Comparison of ENCODE assay signal across 8 mouse cellular contexts in the genomic region with DNA sequence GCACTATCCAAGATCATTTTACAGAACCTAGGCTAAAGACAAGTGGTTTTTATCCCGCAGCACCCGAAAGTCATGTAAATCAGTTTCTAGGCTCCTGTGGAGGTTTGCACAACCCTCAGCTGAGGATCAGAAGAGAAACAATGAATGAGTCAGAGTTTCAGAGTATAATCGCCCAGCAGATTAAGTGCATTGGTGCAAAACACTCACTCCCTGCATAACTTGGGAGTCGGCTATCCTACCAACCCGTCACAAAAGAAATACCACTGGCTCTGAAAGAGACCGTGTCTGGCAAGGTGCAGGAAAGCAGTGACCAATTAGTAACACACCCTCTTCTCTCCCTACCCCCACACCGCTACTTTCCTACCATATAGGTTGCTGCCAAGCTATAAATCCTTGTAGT. TPM values are rescaled to one million over a fixed set of nuclear protein-coding genes. Genes with fewer than 3 reads are reported as not detected.
A peak's percentile ranks its signal among the peaks of the same experiment; 100 is the strongest.
DNase-seq lines count a peak whose midpoint lies in the region; ATAC-seq and TF ChIP-seq lines count a peak whose summit lies in the region.

No protein-coding gene starts in this region.

- no peak for DNase-seq in left cerebral cortex, adult 2 months (ENCODE audit: extremely low spot score in 1 of 2, low spot score in 2 of 2)
- DNase-seq in left cerebral cortex, adult 11 months (ENCODE audit: low spot score) = no peak
- DNase-seq in adipocyte (ENCODE audit: low spot score) = peak; percentile 80
- DNase-seq in limb, embryonic 10.5 days (ENCODE audit: low spot score) = peak; percentile 37
- no peak for DNase-seq in cerebellum, adult 8-10 months
- DNase-seq in right cerebral cortex, postnatal 10 days (ENCODE audit: low spot score in 2 of 2) = no peak

- peak overlapping the region; percentile 79 for H3K4me3 ChIP-seq in left cerebral cortex, adult 2 months
- peak overlapping the region; percentile 81 for H3K4me3 ChIP-seq in forebrain, embryonic 16.5 days (replicated peaks; ENCODE audit: low read length)
- H3K4me3 ChIP-seq in limb, embryonic 10.5 days = peak overlapping the region; percentile 92
- H3K4me3 ChIP-seq in midbrain, embryonic 15.5 days = peak overlapping the region; percentile 89

- WGBS in forebrain, embryonic 16.5 days = 1% methylated on average over 7 of the region's 7 CpGs
- 3% methylated on average over 7 of the region's 7 CpGs for WGBS in limb, embryonic 10.5 days
- WGBS in midbrain, embryonic 15.5 days = under 1% methylated on average over 7 of the region's 7 CpGs

- TF ChIP-seq CTCF in left cerebral cortex, adult 2 months (IDR thresholded peaks at IDR 0.05) = no peak

- H3K4me1 ChIP-seq in forebrain, embryonic 16.5 days (replicated peaks; ENCODE audit: control insufficient read depth, insufficient read depth, low read length) = peaks cover 30% of the 10 kb centered on the region
- peaks cover 42% of the 10 kb centered on the region for H3K4me1 ChIP-seq in limb, embryonic 10.5 days
- H3K4me1 ChIP-seq in midbrain, embryonic 15.5 days = peaks cover 31% of the 10 kb centered on the region

- no peaks in the 10 kb centered on the region for H3K27me3 ChIP-seq in forebrain, embryonic 16.5 days (replicated peaks; ENCODE audit: control insufficient read depth, insufficient read depth, low read length)
- H3K27me3 ChIP-seq in limb, embryonic 10.5 days (ENCODE audit: low read depth, poor library complexity, severe bottlenecking) = no peaks in the 10 kb centered on the region
- H3K27me3 ChIP-seq in midbrain, embryonic 15.5 days (replicated peaks) = no peaks in the 10 kb centered on the region

- peak overlapping the region; percentile 90 for H3K4me2 ChIP-seq in forebrain, embryonic 16.5 days (ENCODE audit: low read length)
- H3K4me2 ChIP-seq in midbrain, embryonic 15.5 days = peak overlapping the region; percentile 69

- no peaks in the 10 kb centered on the region for H3K9me3 ChIP-seq in forebrain, embryonic 16.5 days (ENCODE audit: control insufficient read depth, low read length)
- H3K9me3 ChIP-seq in limb, embryonic 10.5 days (replicated peaks) = no peaks in the 10 kb centered on the region
- no peaks in the 10 kb centered on the region for H3K9me3 ChIP-seq in midbrain, embryonic 15.5 days

- H3K9ac ChIP-seq in forebrain, embryonic 16.5 days (replicated peaks; ENCODE audit: low read depth, low read length) = peak overlapping the region; percentile 55
- H3K9ac ChIP-seq in midbrain, embryonic 15.5 days = peak overlapping the region; percentile 39

- no peaks in the 10 kb centered on the region for H3K36me3 ChIP-seq in forebrain, embryonic 16.5 days (ENCODE audit: control insufficient read depth, insufficient read depth)
- H3K36me3 ChIP-seq in limb, embryonic 10.5 days = peaks cover 25% of the 10 kb centered on the region
- H3K36me3 ChIP-seq in midbrain, embryonic 15.5 days (replicated peaks) = no peaks in the 10 kb centered on the region

- intact Hi-C loops in left cerebral cortex, adult 2 months (cut with DNase I) = loop anchor here (10.0 kb wide), 1 partner anchor 696 kb away; a partner anchor contains a TSS

- H3K27ac ChIP-seq in left cerebral cortex, adult 2 months = peak overlapping the region; percentile 78
- peak overlapping the region; percentile 59 for H3K27ac ChIP-seq in forebrain, embryonic 16.5 days (ENCODE audit: low read length)
- H3K27ac ChIP-seq in limb, embryonic 10.5 days = peak overlapping the region; percentile 93
- H3K27ac ChIP-seq in midbrain, embryonic 15.5 days = peak overlapping the region; percentile 79

- ATAC-seq in forebrain, embryonic 16.5 days = no peak
- ATAC-seq in midbrain, embryonic 15.5 days (replicated peaks) = no peak

RNA-seq across cellular contexts. Expression of a gene that starts 3.4 kb away (rescaled TPM):
- 10 to 100 TPM; 90.5 to 92.1 TPM for total RNA-seq in left cerebral cortex, adult 2 months (2021)
- polyA plus RNA-seq in forebrain, embryonic 16.5 days (2015; fragmentation: Nextera tagmentation; extraction: Ambion mirVana) = 65.9 and 69.4 TPM in 2 replicates
- polyA plus RNA-seq in limb, embryonic 10.5 days (2016; fragmentation: Nextera tagmentation; extraction: Ambion mirVana) = 31.9 and 41.2 TPM in 2 replicates
- polyA plus RNA-seq in midbrain, embryonic 15.5 days (2015; fragmentation: Nextera tagmentation; extraction: Ambion mirVana) = 60.3 and 65.2 TPM in 2 replicates

Comparison
In these comparisons a context has a peak if more than half of its experiments do, and no peak if none do; other contexts are left out.
1. DNase-seq: peak in adipocyte (single experiment) and limb, embryonic 10.5 days (single experiment); none in left cerebral cortex, adult 2 months (0 of 2), left cerebral cortex, adult 11 months (single experiment), cerebellum, adult 8-10 months (single experiment) and right cerebral cortex, postnatal 10 days (0 of 2).
2. Peak in every context shown above with its lines, with median percentiles within 50 percentile points of each other: H3K27ac ChIP-seq and H3K4me3 ChIP-seq.